Mouse (Mus musculus) lung, embryonic 16.5 days (tissue): ENCODE results near the gene Ak8. TPM values are rescaled to one million over a fixed set of nuclear protein-coding genes. Genes with fewer than 3 reads are reported as not detected.

Experiments
- ATAC-seq: fragments of 200-750 bp; cut with Nextera tagmentation; 2 replicates; pipeline ENCODE4 v1.8.0; 2017; ENCODE audit warnings: low read depth, mild to moderate bottlenecking, moderate library complexity
- H3K27ac ChIP-seq: fragments of 300-500 bp; sonication (generic); 2 replicates; pipeline ENCODE4 v1.5.1; 2014; ENCODE audit warnings: mild to moderate bottlenecking, control low read depth, low read length
- H3K27me3 ChIP-seq: fragments of 300-500 bp; sonication (generic); 2 replicates; pipeline ENCODE4 v1.6.1; 2014; ENCODE audit warnings: low read depth, low read length, mixed read lengths; ENCODE audit not compliant: control insufficient read depth, insufficient read depth
- H3K36me3 ChIP-seq: fragments of 300-500 bp; sonication (generic); 2 replicates; pipeline ENCODE4 v1.6.1; 2014; ENCODE audit warnings: low read length; ENCODE audit not compliant: control insufficient read depth, insufficient read depth
- H3K4me1 ChIP-seq: fragments of 300-500 bp; sonication (generic); replicated peaks from 2 replicates; pipeline ENCODE4 v1.6.1; 2014; ENCODE audit warnings: low read length, mixed read lengths; ENCODE audit not compliant: control insufficient read depth, insufficient read depth
- H3K4me2 ChIP-seq: fragments of 300-500 bp; sonication (generic); 2 replicates; pipeline ENCODE4 v1.6.1; 2014; ENCODE audit warnings: low read depth, low read length, control low read depth
- H3K4me3 ChIP-seq: fragments of 300-500 bp; sonication (generic); 2 replicates; pipeline ENCODE4 v1.5.1; 2014; ENCODE audit warnings: mild to moderate bottlenecking, low read length, control low read depth
- H3K9ac ChIP-seq: fragments of 300-500 bp; sonication (generic); 2 replicates; pipeline ENCODE4 v1.6.1; 2014; ENCODE audit warnings: low read length, control low read depth
- H3K9me3 ChIP-seq: fragments of 300-500 bp; sonication (generic); 2 replicates; pipeline ENCODE4 v1.6.1; 2016; ENCODE audit warnings: low read length; ENCODE audit not compliant: control insufficient read depth
- WGBS: fragments of 180-500 bp; shearing (Covaris S2); extraction: QIAGEN DNeasy Blood & Tissue Kit; methylation state at CpG from one replicate; pipeline ENCODE4 v1.1.7; 2014; 5-methylcytosine and 5-hydroxymethylcytosine counted together
- polyA plus RNA-seq: library from polyadenylated mRNA; unstranded; fragments of >200 nt; fragmentation: Nextera tagmentation; extraction: Ambion mirVana; gene quantifications from 2 replicates; pipeline ENCODE4 v1.2.1, GENCODE M21; 2015

The Ak8 gene
- polyA plus RNA-seq, 1 experiment from 2014 or later, result 4.7 TPM

GRCm38 (mm10) chr2:28797490-28798106 lies 97.6 kb downstream of the Ak8 start:
- ATAC-seq, result peak; percentile 13; the same call in 1 of the 2 replicates
- WGBS, result 36% methylated on average over 18 of the region's 18 CpGs
- Histone ChIP-seq H3K27ac (no peak overlapping the region), H3K4me1 (peaks cover 20% of the 10 kb centered on the region), H3K9me3 (no peaks in the 10 kb centered on the region), H3K4me3 (no peak overlapping the region), H3K27me3 (no peaks in the 10 kb centered on the region), H3K36me3 (no peaks in the 10 kb centered on the region), H3K4me2 (no peak overlapping the region), H3K9ac (no peak overlapping the region)

- H3K27me3 ChIP-seq, result no peaks in the 10 kb centered on the region
- ATAC-seq, result peak; percentile 55; the same call in 1 of the 2 replicates
- no peak overlapping the region for H3K27ac ChIP-seq
- H3K4me3 ChIP-seq, result no peak overlapping the region
- H3K4me1 ChIP-seq, result peaks cover 17% of the 10 kb centered on the region
- no peaks in the 10 kb centered on the region for H3K36me3 ChIP-seq
- WGBS, result 9% methylated on average over 3 of the region's 3 CpGs
- H3K9me3 ChIP-seq, result no peaks in the 10 kb centered on the region
- no peak overlapping the region for H3K4me2 ChIP-seq
- no peak overlapping the region for H3K9ac ChIP-seq
These were observed 98.4 kb downstream of the Ak8 start for GRCm38 (mm10) chr2:28798390-28798789.

DNA sequence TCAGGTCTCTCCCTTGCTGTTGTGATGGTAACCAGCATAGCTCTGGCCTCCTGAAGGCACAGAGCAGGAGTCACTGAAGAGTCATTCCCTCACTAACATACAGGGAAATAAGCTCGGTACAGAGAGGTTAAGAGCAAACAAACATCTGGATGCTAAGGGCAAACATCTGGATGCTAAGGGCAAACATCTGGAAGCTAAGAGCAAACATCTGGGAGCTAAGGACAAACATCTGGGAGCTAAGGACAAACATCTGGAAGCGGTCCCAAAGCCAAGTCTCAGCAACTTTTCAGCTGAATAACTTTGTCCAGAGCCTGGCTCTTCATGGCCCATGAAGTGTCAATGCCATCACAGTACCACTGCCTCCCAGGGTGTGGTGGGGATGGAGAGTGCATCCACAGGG lies 99.6 kb downstream of the Ak8 start:
- no peak for ATAC-seq
- no peak overlapping the region for H3K27ac ChIP-seq
- no peak overlapping the region for H3K4me3 ChIP-seq
- WGBS, result 29% methylated on average over 2 of the region's 2 CpGs
- H3K27me3 ChIP-seq, result no peaks in the 10 kb centered on the region
- H3K36me3 ChIP-seq, result no peaks in the 10 kb centered on the region
- no peak overlapping the region for H3K4me2 ChIP-seq
- H3K9me3 ChIP-seq, result no peaks in the 10 kb centered on the region
- H3K9ac ChIP-seq, result no peak overlapping the region
- peaks cover 17% of the 10 kb centered on the region for H3K4me1 ChIP-seq

DNA sequence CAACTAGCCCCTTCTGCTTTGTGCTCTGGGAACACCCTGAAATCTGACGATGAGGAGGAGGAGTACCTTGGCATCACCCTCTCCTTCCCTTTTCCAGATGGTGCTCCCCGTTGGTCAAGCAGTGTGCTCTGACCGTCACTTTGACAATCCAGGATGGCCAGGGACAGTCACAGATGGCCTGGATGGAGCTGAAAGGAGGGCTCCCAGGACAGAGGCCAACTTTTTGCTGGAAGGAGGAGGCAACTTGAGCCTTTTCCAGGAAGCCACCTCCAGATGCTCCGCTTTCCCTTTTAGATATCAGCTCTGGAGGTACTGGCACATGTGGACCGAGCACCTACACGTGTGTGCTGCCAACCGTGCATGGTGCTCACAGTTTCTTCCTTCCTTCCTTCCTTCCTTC lies 103.4 kb downstream of the Ak8 start:
- ATAC-seq, result no peak
- Histone ChIP-seq H3K9ac (no peak overlapping the region), H3K4me2 (no peak overlapping the region), H3K27ac (no peak overlapping the region), H3K9me3 (no peaks in the 10 kb centered on the region), H3K27me3 (no peaks in the 10 kb centered on the region), H3K4me3 (no peak overlapping the region), H3K4me1 (peaks cover 8% of the 10 kb centered on the region), H3K36me3 (no peaks in the 10 kb centered on the region)
- 76% methylated on average over 7 of the region's 7 CpGs for WGBS

DNA sequence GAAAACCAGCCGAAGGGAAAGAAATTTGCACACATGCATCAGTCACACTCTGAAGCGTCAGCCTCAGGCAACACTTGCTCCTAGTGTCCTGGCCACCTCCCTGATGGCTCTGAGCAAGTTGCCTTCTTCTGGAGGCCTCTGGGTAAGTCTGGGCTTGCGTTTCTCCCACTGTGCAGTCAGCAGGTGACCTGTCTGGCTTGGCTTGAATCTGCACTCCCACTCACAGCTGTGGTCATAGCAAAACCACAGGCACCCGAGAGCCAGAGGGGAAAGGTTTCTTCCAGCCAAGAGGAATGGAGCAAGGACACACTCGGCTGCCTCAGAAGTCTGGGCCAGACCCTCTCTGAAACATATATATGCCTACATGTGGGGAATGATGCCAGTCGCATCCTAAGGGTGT lies 108.9 kb downstream of the Ak8 start:
- Histone ChIP-seq H3K27ac (no peak overlapping the region), H3K4me3 (no peak overlapping the region), H3K9ac (no peak overlapping the region), H3K4me2 (no peak overlapping the region), H3K9me3 (no peaks in the 10 kb centered on the region), H3K4me1 (no peaks in the 10 kb centered on the region), H3K27me3 (no peaks in the 10 kb centered on the region), H3K36me3 (no peaks in the 10 kb centered on the region)
- no peak for ATAC-seq
- WGBS, result 64% methylated on average over 6 of the region's 6 CpGs

DNA sequence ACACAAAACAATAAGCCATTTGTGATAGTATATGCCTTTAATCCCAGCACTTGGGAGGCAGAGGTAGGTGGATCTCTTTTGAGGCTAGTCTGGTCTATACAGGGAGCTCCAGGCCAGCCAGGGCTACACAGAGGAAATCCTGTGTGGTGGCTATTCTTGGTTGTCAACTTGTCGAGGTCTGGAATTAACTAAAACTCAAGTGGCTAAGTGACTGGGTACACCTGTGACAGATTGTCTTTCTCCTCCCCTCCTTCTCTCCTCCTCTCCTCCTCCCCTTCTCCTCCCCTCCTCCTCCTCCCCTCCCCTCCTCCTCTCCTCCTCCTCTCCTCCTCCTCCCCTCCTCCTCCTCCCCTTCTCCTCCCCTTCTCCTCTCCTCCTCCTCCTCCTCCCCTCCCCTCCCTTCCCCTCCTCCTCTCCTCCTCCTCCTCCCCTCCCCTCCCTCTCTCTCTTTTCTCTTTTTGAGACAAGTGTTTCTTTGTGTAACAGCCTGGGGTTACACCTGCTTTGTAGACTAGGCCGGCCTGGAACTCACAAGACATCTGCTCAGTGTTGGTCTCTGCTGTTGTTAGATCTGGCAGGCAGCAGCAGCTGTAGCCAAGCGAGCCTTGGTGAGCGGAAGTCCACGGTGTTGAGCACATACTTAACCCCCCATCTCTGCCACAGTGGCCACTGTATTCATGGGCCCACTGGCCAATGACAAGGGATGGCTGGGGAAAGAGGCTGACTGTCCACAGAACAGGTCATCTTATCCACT lies 110.5 kb downstream of the Ak8 start:
- Histone ChIP-seq H3K27me3 (no peaks in the 10 kb centered on the region), H3K4me3 (no peak overlapping the region), H3K36me3 (no peaks in the 10 kb centered on the region)

DNA sequence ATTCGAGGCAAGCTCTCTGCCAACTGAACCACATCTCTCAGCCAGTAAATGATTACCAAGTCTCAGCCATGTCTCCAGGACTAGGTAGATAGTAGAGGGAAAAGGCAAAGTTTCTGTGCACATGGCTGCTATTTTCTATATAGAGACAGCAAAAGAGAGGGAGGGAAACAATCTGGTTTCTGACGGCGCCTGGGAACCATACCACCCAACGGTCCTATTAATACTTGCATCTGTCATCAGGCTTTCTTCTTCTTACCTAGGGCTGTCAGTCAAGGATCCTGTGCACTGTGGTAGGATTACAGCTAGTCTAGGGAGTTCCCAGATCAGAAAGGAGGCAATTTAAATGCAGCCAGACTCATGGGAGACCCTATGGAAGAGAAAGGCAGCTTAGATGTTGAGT lies 118.9 kb downstream of the Ak8 start:
- Histone ChIP-seq H3K4me2 (no peak overlapping the region), H3K4me1 (no peaks in the 10 kb centered on the region), H3K4me3 (no peak overlapping the region), H3K27ac (no peak overlapping the region), H3K36me3 (peaks cover 5% of the 10 kb centered on the region), H3K9me3 (no peaks in the 10 kb centered on the region), H3K27me3 (no peaks in the 10 kb centered on the region), H3K9ac (no peak overlapping the region)
- no peak for ATAC-seq
- 70% methylated on average over 4 of the region's 4 CpGs for WGBS

More for the DNA sequence above, 110.5 kb downstream of the Ak8 start:
- 32% methylated on average over 5 of the region's 5 CpGs for WGBS
- ATAC-seq, result no peak
- no peaks in the 10 kb centered on the region for H3K9me3 ChIP-seq
- no peak overlapping the region for H3K9ac ChIP-seq
- H3K27ac ChIP-seq, result no peak overlapping the region
- no peaks in the 10 kb centered on the region for H3K4me1 ChIP-seq
- H3K4me2 ChIP-seq, result no peak overlapping the region

DNA sequence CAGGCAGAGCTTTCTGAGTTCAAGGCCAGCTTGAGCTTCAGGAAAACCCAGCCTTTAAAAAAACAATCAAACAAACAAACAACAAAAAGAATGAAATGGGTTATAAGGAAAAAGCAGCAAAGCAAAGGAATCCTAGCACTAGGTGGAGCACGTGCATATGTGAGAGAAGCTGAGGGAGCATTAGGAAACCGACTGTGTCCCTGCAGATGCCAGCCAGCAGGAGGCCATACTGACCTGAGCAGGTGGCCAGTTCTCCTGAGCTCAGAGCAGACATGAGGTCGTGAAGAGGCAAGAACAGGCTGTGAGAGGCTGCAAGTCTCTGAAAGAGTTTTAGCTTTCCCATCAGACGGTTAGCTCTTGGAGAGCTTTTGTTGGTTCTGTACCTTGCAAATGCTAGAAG lies 129.3 kb downstream of the Ak8 start:
- Histone ChIP-seq H3K27me3 (no peaks in the 10 kb centered on the region), H3K4me1 (no peaks in the 10 kb centered on the region), H3K4me3 (no peak overlapping the region), H3K4me2 (no peak overlapping the region), H3K9me3 (no peaks in the 10 kb centered on the region), H3K9ac (no peak overlapping the region), H3K36me3 (peaks cover 43% of the 10 kb centered on the region), H3K27ac (no peak overlapping the region)
- WGBS, result 32% methylated on average over 4 of the region's 4 CpGs
- no peak for ATAC-seq

DNA sequence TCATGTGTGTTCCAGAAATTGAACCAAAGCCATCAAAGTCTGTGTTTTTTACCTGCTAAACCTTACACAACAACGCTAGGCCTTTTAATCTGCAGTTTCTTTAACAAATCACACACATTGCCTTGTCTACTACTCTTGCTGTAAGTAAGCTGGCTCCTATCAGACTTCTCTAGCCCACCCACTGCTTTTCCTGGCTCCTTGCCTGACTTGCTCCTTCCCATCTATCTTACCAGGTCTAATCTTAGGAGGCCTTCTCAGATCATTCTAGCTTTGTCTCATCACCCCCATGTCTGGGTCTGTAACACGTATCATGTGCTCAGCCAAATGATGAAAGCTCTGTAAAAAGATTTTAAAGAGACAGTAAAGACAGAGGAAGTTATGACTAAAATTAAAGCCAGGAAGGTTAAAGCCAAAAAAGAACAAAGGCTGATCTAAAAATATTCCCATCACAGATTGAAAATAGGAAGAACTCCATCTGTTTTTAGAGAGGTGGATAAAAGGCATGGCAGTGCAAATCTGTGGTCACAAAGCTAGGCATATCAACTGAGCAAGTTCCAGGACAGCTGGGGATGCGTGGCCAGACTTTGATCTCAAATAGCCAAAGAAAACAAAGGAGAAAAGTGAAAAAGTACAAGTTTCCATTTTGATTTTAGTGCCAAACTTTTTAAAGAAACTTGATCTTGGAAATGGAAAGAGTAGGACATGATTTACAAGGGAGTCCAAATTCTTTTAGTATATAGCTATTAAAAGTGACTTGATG lies 136.4 kb downstream of the Ak8 start:
- peaks cover 18% of the 10 kb centered on the region for H3K4me1 ChIP-seq
- H3K9me3 ChIP-seq, result no peaks in the 10 kb centered on the region
- H3K9ac ChIP-seq, result no peak overlapping the region
- no peak overlapping the region for H3K4me3 ChIP-seq
- 34% methylated on average over 3 of the region's 3 CpGs for WGBS
- no peaks in the 10 kb centered on the region for H3K27me3 ChIP-seq
- peaks cover 27% of the 10 kb centered on the region for H3K36me3 ChIP-seq
- H3K4me2 ChIP-seq, result no peak overlapping the region
- no peak for ATAC-seq
- no peak overlapping the region for H3K27ac ChIP-seq
